Mouse (Mus musculus) heart, postnatal 36 days (tissue): ENCODE measurements around the gene Mcoln1. TPM values are rescaled to one million over a fixed set of nuclear protein-coding genes. Genes with fewer than 3 reads are reported as not detected.

ENCODE experiments used
- DNase-seq, 2 experiments: peaks; one replicate each; pipeline ENCODE4 v3.0.0; 2021 to 2022
- intact Hi-C: fragments of 180-260 bp; cut with DNase I; formaldehyde crosslinking; loops from one replicate; pipeline ENCODE4 v1.15.1; 2025
- total RNA-seq, 2 experiments: library from RNA; stranded (reverse); gene quantifications; 2 replicates each; pipeline ENCODE4 v1.2.3; 2021

Gene Mcoln1
- total RNA-seq, 2 experiments from 2014 or later: 22.9 to 23.2 TPM

DNA sequence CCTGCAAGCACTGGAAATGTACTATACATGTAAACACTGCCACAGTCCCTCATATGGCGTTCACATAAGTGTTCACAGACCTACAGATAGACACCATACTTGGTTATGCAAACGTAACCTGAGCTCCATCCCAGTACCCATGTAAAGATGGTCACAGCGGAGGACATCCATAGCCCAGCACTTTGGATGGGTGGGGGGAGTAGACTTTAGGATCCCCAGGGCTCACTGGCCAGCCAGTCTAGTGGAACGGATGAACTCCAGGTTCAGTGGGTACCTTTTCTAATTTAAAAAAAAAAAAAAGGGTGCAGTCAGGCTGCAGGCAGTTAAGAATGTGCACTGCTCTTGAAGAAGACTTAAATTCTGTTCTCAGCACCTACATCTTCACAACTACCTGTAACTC is 39.8 kb downstream of the Mcoln1 start:
- intact Hi-C loops: no loop called here
- DNase-seq: no peak

DNA sequence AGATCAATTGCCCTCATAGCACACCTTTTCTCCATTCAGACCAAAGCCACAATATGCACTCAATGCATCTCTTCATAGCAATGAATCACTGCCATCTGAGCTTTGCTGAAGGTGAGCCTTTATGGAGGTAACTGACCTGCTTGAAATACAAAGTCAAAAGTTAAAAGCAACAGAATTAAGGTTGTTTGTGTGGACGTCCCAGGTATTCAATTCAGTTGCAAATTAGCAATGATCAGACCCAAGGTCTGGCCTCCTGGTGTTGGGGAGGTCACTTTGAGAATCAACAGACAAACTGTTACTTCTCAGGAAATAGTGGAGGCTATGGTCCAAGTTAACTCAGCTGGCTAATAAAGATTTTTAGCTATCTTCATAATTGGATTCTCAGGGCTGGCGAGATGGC is 46.3 kb downstream of the Mcoln1 start:
- DNase-seq: no peak
- intact Hi-C loops: no loop called here

DNA sequence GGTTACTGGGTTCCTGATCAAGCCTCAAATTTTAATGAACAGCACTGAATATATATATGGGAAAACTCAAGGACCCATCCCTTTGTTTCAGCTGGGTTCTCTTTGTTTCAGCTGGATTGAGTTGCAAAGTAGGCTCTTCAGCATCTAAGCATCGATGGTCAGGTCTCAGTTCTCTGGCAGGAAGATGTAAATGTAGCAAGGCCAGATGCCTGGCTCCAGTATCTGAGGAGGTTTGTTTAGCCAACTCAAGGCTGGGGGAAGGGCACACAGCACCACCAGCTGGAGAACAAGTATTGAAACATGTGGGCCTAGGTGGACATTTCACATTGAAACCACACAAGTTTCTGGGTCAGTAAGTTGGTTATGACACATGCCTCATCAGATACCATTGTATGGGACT is 52.0 kb downstream of the Mcoln1 start:
- DNase-seq: no peak
- intact Hi-C loops: no loop called here

DNA sequence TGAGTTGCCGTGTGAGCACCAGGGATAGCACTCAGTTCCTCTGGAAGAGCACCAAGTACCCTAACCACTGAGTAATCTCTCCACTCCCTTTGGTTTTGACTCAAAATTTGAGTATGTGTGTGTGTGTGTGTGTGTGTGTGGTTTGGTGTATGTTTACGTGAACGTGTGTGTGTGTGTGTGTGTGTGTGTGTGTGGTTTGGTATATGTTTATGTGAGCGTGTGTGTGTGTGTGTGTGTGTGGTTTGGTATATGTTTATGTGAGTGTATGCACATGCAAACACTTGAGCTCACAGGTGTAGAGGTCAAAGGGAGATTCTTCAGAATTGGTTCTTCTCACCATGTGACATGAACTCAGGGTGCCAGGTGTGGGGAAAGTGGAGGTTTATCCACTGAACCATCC is 55.9 kb downstream of the Mcoln1 start:
- no peak for DNase-seq
- intact Hi-C loops: no loop called here

Other genes with a start within 250 kb of the Mcoln1 start
- gene Insr, start 220.8 kb upstream of the Mcoln1 start, total RNA-seq: 100 to 1,000 TPM; 120 to 153 TPM
- under 1 TPM; 0.30 to 0.53 TPM for gene A430078G23Rik, start 147.0 kb upstream of the Mcoln1 start, total RNA-seq
- 10 to 100 TPM; 18.7 to 20.4 TPM for gene Arhgef18, start 107.5 kb upstream of the Mcoln1 start, total RNA-seq
- 1 to 10 TPM; 3.2 to 4.1 TPM for gene Pex11g, start 32.8 kb upstream of the Mcoln1 start, total RNA-seq
- gene Tex45, start 29.6 kb upstream of the Mcoln1 start, total RNA-seq: not detected
- gene Zfp358, start 7.3 kb upstream of the Mcoln1 start, total RNA-seq: 10 to 100 TPM; 30.3 to 31.3 TPM
- gene Pnpla6, start 14.9 kb downstream of the Mcoln1 start, total RNA-seq: 10 to 100 TPM in 1 of 2 experiments, 1 to 10 TPM in 1; 8.1 to 14.3 TPM
- gene C330021F23Rik, start 67.5 kb downstream of the Mcoln1 start, total RNA-seq: not detected
- gene Camsap3, start 86.8 kb downstream of the Mcoln1 start, total RNA-seq: 1 to 10 TPM; 1.1 to 1.4 TPM
- gene Xab2, start 120.9 kb downstream of the Mcoln1 start, total RNA-seq: 10 to 100 TPM; 17.1 to 17.5 TPM
- 10 to 100 TPM; 77.5 to 81.7 TPM for gene Pet100, start 121.1 kb downstream of the Mcoln1 start, total RNA-seq
- gene Pcp2, start 125.1 kb downstream of the Mcoln1 start, total RNA-seq: not detected
- gene Stxbp2, start 130.5 kb downstream of the Mcoln1 start, total RNA-seq: 1 to 10 TPM; 4.4 to 6.4 TPM
- 1 to 10 TPM in 1 of 2 experiments, under 1 TPM in 1; 0.84 to 1.6 TPM for gene Retn, start 155.3 kb downstream of the Mcoln1 start, total RNA-seq
- gene Mcemp1, start 165.3 kb downstream of the Mcoln1 start, total RNA-seq: under 1 TPM; 0.39 to 0.46 TPM
- gene Fcor, start 171.9 kb downstream of the Mcoln1 start, total RNA-seq: 1 to 10 TPM in 1 of 2 experiments, not detected in 1; 2.5 TPM
- 10 to 100 TPM; 17.2 to 21.0 TPM for gene Trappc5, start 175.8 kb downstream of the Mcoln1 start, total RNA-seq
- gene Fcer2a, start 193.7 kb downstream of the Mcoln1 start, total RNA-seq: under 1 TPM; 0.33 to 0.72 TPM
- gene Clec4g, start 220.2 kb downstream of the Mcoln1 start, total RNA-seq: under 1 TPM; 0.64 to 0.84 TPM
- under 1 TPM in 1 of 2 experiments, not detected in 1; 0.53 TPM for gene Cd209a, start 248.5 kb downstream of the Mcoln1 start, total RNA-seq